Mouse (Mus musculus) ES-Bruce4 (cell line): ENCODE measurements around the gene Uts2. TPM values are rescaled to one million over a fixed set of nuclear protein-coding genes. Genes with fewer than 3 reads are reported as not detected.

Experiments
- H3K27ac ChIP-seq: 2 replicates; pipeline ENCODE4 v1.5.1; 2012; ENCODE audit warnings: low read length, inconsistent platforms; ENCODE audit not compliant: insufficient read depth
- H3K27me3 ChIP-seq: 2 replicates; pipeline ENCODE4 v1.6.1; 2012; ENCODE audit warnings: mild to moderate bottlenecking, low read length, inconsistent platforms; ENCODE audit not compliant: control insufficient read depth, poor library complexity, insufficient read depth, severe bottlenecking
- H3K36me3 ChIP-seq: 2 replicates; pipeline ENCODE4 v1.6.1; 2012; ENCODE audit warnings: inconsistent platforms, mild to moderate bottlenecking, low read length, moderate library complexity; ENCODE audit not compliant: control insufficient read depth, poor library complexity, insufficient read depth, severe bottlenecking
- H3K4me1 ChIP-seq: one replicate; pipeline ENCODE4 v1.8.1; 2011; ENCODE audit warnings: low read length; ENCODE audit not compliant: control insufficient read depth, insufficient read depth
- H3K4me3 ChIP-seq: 2 replicates; pipeline ENCODE4 v1.5.1; 2011; ENCODE audit warnings: low read depth, mild to moderate bottlenecking, low read length
- H3K9ac ChIP-seq: 2 replicates; pipeline ENCODE4 v1.6.1; 2012; ENCODE audit warnings: low read depth, mild to moderate bottlenecking, inconsistent platforms; ENCODE audit not compliant: poor library complexity, severe bottlenecking
- H3K9me3 ChIP-seq: replicated peaks from 2 replicates; pipeline ENCODE4 v1.6.1; 2012; ENCODE audit warnings: mild to moderate bottlenecking, low read length, inconsistent platforms; ENCODE audit not compliant: control insufficient read depth, poor library complexity, insufficient read depth, severe bottlenecking
- CTCF ChIP-seq: IDR thresholded peaks from one replicate; pipeline ENCODE4 v1.8.1; 2011; ENCODE audit warnings: low read depth, low read length
- EP300 ChIP-seq: IDR thresholded peaks from 2 replicates; pipeline ENCODE4 v1.6.1; 2011; ENCODE audit warnings: low read depth, low read length; ENCODE audit not compliant: insufficient read depth
- POLR2A ChIP-seq: IDR thresholded peaks from one replicate; pipeline ENCODE4 v1.8.1; 2011; ENCODE audit warnings: low read length; ENCODE audit not compliant: insufficient read depth
- polyA plus RNA-seq: library from polyadenylated mRNA; stranded (reverse); fragments of >200 nt; gene quantifications from 2 replicates; pipeline ENCODE4 v1.2.4, GENCODE M21; 2011; ENCODE audit warnings: low read depth; ENCODE audit not compliant: missing spikeins, insufficient read depth, insufficient read length

Gene Uts2
- polyA plus RNA-seq, 1 experiment, result not detected

- H3K9me3 ChIP-seq, result no peaks in the 10 kb centered on the region
- H3K9ac ChIP-seq, result no peak overlapping the region
- no peaks in the 10 kb centered on the region for H3K27me3 ChIP-seq
- no peaks in the 10 kb centered on the region for H3K36me3 ChIP-seq
- H3K27ac ChIP-seq, result no peak overlapping the region
- H3K4me1 ChIP-seq, result no peaks in the 10 kb centered on the region
- no peak overlapping the region for H3K4me3 ChIP-seq
- TF ChIP-seq POLR2A (no peak), EP300 (no peak), CTCF (no peak)
Observed at GRCm38 (mm10) chr4:151024152-151024551, 27.3 kb downstream of the Uts2 start.

GRCm38 (mm10) chr4:151027001-151027400, 30.1 kb downstream of the Uts2 start:
- Histone ChIP-seq H3K9ac (no peak overlapping the region), H3K9me3 (no peaks in the 10 kb centered on the region), H3K36me3 (no peaks in the 10 kb centered on the region), H3K27ac (no peak overlapping the region), H3K4me1 (no peaks in the 10 kb centered on the region), H3K4me3 (no peak overlapping the region), H3K27me3 (no peaks in the 10 kb centered on the region)
- TF ChIP-seq POLR2A, result no peak
- no peak for TF ChIP-seq EP300
- peak; percentile 64 for TF ChIP-seq CTCF

GRCm38 (mm10) chr4:151036521-151036920, 39.6 kb downstream of the Uts2 start:
- Histone ChIP-seq H3K4me3 (no peak overlapping the region), H3K27me3 (no peaks in the 10 kb centered on the region), H3K9ac (no peak overlapping the region), H3K27ac (no peak overlapping the region), H3K36me3 (no peaks in the 10 kb centered on the region), H3K4me1 (no peaks in the 10 kb centered on the region), H3K9me3 (no peaks in the 10 kb centered on the region)
- TF ChIP-seq CTCF (no peak), POLR2A (no peak), EP300 (no peak)

GRCm38 (mm10) chr4:151037800-151038199, 40.9 kb downstream of the Uts2 start:
- H3K36me3 ChIP-seq, result no peaks in the 10 kb centered on the region
- no peaks in the 10 kb centered on the region for H3K27me3 ChIP-seq
- no peak overlapping the region for H3K27ac ChIP-seq
- H3K9ac ChIP-seq, result no peak overlapping the region
- no peaks in the 10 kb centered on the region for H3K9me3 ChIP-seq
- H3K4me3 ChIP-seq, result no peak overlapping the region
- TF ChIP-seq POLR2A, result no peak
- no peak for TF ChIP-seq CTCF
- H3K4me1 ChIP-seq, result no peaks in the 10 kb centered on the region

GRCm38 (mm10) chr4:151041506-151041905, 44.6 kb downstream of the Uts2 start:
- no peak overlapping the region for H3K9ac ChIP-seq
- no peak overlapping the region for H3K4me3 ChIP-seq
- H3K27ac ChIP-seq, result no peak overlapping the region
- no peaks in the 10 kb centered on the region for H3K36me3 ChIP-seq
- H3K27me3 ChIP-seq, result no peaks in the 10 kb centered on the region
- TF ChIP-seq POLR2A (no peak), EP300 (no peak), CTCF (no peak)
- no peaks in the 10 kb centered on the region for H3K9me3 ChIP-seq
- H3K4me1 ChIP-seq, result no peaks in the 10 kb centered on the region

- no peaks in the 10 kb centered on the region for H3K27me3 ChIP-seq
- no peak overlapping the region for H3K4me3 ChIP-seq
- TF ChIP-seq CTCF, result no peak
- no peak for TF ChIP-seq POLR2A
- TF ChIP-seq EP300, result no peak
- H3K27ac ChIP-seq, result no peak overlapping the region
- H3K9me3 ChIP-seq, result no peaks in the 10 kb centered on the region
- H3K36me3 ChIP-seq, result no peaks in the 10 kb centered on the region
- H3K9ac ChIP-seq, result no peak overlapping the region
- H3K4me1 ChIP-seq, result no peaks in the 10 kb centered on the region
Observed at GRCm38 (mm10) chr4:151043281-151043680, 46.4 kb downstream of the Uts2 start.
